Mouse (Mus musculus) CH12.LX (cell line): Measurements from ENCODE around the gene Ephb4.
A peak's percentile ranks its signal among the peaks of the same experiment; 100 is the strongest.

Source experiments
- CHD1 ChIP-seq: IDR thresholded peaks from 2 replicates; pipeline ENCODE4 v1.6.1; 2012; ENCODE audit warnings: low read depth, low read length, improper control_type of control experiment, inconsistent platforms
- CTCF ChIP-seq, 2 experiments: IDR thresholded peaks in 1 of 2; conservative IDR thresholded peaks in 1 of 2; 2 replicates each; pipeline ENCODE4 v1.5.1; 2011 to 2012; ENCODE audit warnings: low read depth in 2 of 2, low read length in 2 of 2, improper control_type of control experiment in 1 of 2, inconsistent platforms in 1 of 2, mild to moderate bottlenecking in 1 of 2, moderate library complexity in 1 of 2
- E2F4 ChIP-seq: IDR thresholded peaks from 2 replicates; pipeline ENCODE4 v1.6.1; 2011; ENCODE audit warnings: low read depth, low read length, improper control_type of control experiment; ENCODE audit not compliant: insufficient replicate concordance
- RAD21 ChIP-seq: IDR thresholded peaks from 2 replicates; pipeline ENCODE4 v1.6.1; 2011; ENCODE audit warnings: low read depth, mild to moderate bottlenecking, low read length, improper control_type of control experiment, moderate library complexity
- ZNF384 ChIP-seq: IDR thresholded peaks from 2 replicates; pipeline ENCODE4 v1.6.1; 2012; ENCODE audit warnings: low read depth, low read length, improper control_type of control experiment, inconsistent platforms

DNA sequence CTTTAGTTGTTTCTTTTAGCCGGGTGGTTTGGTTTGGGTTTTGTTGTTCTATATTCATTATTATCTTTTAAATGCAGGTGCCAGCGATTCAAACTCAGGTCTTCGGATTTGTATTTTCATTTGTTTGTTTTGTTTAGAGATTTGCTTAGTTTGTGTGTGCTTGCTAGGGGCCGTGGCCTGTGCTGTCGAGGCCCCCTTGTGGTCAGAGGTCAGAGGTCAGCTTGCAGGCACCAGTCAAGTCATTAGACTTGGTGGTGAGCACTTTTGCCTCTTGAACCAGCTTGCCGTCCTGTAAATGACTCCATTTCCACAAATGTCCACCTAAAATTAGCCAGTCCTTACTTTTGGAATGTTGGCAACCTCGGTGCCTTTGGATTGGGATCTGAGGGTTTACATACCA lies 8.5 kb downstream of the Ephb4 start:
- TF ChIP-seq CTCF (conservative IDR thresholded peaks at IDR 0.05 in 1 of 2, IDR thresholded peaks at IDR 0.05 in 1 of 2; ENCODE audit: low read depth in 2 of 2, low read length in 2 of 2) (peak in 1 of 2 experiments; percentile 51; a peak in 2 of 4 replicates), E2F4 (no peak), ZNF384 (no peak), CHD1 (no peak), RAD21 (peak; percentile 35)
